Mouse (Mus musculus): ENCODE results near the gene Ccdc175.

Ccdc175 gene

DNA sequence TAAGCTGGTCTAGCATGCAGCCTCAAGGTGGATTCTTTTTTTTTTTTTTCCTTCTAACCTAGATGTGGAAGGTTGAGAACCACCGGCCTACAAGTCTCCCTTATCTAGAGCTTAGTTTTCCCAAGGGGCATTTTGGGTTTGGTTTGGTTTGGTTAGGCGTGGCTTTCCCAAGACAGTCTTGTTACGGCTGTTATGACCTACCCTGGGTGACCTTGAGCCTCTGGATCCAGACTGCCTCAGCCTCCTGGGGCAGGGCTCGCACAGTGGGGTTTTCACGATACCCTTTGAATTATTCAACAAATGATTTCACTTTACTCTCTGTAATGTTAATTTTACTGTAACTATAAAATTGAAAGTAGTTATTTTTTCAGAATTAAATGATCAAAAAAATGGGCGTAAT, 82.1 kb downstream of the Ccdc175 start:
- no peak for DNase-seq (ENCODE audit: low read depth, low spot score)

- no peak for DNase-seq (ENCODE audit: low read depth, low spot score)
Measured at GRCm38 (mm10) chr12:72096966-72097365, 87.9 kb downstream of the Ccdc175 start.

- DNase-seq (ENCODE audit: low read depth, low spot score), result no peak
Measured at GRCm38 (mm10) chr12:72089802-72090201, 95.0 kb downstream of the Ccdc175 start.

- DNase-seq (ENCODE audit: low read depth, low spot score), result no peak
Measured at GRCm38 (mm10) chr12:72086166-72086825, 98.5 kb downstream of the Ccdc175 start.

DNA sequence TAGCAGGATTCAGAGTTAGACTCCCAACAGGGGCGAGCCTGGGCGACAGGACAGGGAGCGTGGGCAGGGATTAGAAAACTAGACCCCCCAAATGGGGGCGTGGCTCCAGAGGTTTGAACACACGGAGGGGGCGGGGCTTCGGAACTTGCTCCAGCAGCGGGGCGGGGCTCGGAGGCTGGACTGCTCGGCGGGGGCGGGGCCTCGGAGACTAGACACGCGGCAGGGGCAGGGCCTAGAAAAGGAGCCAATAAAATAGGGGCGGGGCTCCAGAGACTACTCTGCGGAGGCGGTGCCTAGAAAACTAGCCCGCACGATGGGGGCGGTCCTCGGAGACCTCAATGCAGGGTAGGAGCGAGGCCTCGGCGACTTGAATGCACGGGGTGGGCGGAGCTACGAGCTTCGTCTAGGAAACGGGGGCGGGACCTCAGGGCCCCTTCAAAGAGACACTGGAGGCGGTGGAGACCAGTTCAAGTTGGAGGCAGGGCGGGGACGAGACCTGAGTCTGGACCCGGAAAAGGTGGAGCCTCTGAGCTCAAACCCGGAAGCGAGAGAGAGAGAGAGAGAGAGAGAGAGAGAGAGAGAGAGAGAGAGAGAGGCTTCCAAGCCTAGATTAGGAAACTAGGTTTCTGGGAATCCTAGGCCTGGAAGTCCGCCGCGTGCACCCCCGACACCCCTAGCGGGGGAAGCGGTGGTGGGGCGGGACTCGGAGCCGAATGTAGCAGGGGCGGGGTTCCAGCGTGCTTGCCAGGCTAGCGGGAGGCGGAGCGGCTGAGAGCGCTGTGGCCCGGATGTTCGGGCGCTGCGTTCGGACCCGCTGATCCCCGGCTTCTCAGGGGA, 99.3 kb downstream of the Ccdc175 start, which contains the start of the genes L3hypdh and Jkamp:
TSS of gene L3hypdh (minus strand) at position 111 of the 837 bp plus-strand sequence.
TSS of gene Jkamp (plus strand) at position 261 of the 837 bp plus-strand sequence.
- DNase-seq (ENCODE audit: low read depth, low spot score), result peak; percentile 100

DNA sequence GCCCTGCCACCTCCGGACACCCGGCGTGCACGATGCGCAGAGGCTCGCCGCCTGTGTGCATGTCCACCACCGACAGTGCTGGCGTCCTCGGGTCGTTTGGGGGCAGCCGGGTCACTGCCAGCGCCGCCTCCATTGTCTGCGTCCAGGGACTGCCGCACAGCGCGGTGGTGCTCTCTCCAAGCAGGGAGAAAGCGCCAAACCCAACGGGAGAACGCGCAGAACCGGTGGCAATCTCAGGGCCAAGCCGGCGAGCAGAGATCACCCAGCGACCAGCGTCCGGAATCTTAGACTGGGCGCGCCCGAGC, 99.9 kb downstream of the Ccdc175 start:
- no peak for DNase-seq (ENCODE audit: low read depth, low spot score)

DNA sequence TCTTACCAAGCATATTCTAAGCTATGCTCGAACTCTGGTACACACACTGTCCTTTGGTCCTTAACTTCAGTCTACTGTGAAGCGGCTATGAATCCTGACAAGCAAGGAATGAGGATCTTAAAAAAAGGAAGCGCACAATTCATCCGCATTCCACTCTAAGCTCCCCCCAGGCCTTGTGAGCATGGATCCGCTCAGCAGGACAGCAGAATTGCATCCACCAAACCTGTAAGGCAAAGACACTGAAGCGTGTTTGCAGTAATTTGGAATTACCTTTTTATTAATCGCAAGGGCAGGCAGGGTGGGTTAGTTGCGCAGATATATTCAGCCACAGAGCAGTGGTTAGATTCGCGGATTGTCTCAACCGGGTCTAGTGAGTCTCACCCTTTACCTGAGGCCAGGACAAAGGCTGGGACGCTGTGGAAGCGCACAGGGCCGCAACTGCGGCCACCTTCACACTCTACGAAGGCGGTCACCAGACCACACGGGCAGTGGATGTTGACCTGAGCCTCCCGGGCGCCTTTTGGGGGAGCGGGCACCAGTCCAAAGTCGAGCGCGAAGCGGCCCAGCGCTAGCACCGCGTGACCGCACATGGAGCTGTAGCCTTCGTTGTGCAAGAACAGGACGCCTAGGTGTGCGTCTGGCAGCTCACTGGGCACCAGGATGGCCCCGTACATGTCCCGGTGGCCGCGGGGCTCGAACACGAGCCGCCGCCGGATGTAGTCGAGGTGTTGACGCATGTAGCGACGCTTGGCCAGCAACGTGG, 100.4 kb downstream of the Ccdc175 start:
- no peak for DNase-seq (ENCODE audit: low read depth, low spot score)

DNA sequence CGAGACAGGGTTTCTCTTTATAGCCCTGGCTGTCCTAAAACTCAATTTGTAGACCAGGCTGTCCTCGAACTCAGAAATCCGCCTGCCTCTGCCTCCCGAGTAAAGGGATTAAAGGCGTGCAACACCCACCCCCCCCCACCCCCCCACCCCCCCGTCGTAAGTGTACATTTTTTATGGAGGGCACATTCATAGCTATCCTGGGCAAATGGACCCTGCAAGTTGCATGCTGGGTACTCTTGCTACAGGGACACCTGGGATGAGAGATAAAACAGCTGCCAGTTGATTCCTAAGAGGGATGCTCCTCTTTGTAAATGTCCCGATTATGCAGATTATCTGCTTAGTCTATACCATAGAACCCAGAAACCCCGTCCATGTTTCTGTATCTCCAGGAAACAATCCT, 101.6 kb downstream of the Ccdc175 start:
- DNase-seq (ENCODE audit: low read depth, low spot score), result no peak

DNA sequence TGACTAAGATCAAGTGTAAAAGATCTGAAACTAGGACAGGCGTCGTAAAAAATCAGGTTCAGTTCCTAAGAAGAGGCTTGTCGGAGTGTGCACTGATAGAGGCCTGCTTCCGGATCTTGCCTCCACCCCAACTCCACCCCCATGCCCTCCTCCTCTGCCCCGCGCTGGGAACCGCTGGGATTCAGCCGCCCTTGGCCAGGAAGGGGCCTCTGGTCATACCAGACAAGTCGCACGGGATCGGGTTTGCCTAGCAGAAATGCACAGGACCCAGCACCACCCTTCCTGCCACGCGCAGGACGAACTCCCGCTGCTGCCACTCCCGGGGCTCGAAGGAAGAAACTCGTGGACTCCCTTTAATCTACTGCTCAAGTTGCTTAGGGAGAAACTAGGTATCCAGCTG, 102.5 kb downstream of the Ccdc175 start:
- DNase-seq (ENCODE audit: low read depth, low spot score), result no peak

GRCm38 (mm10) chr12:72081961-72082360, 102.9 kb downstream of the Ccdc175 start:
- DNase-seq (ENCODE audit: low read depth, low spot score), result no peak

- no peak for DNase-seq (ENCODE audit: low read depth, low spot score)
Measured at GRCm38 (mm10) chr12:72078248-72078647, 106.6 kb downstream of the Ccdc175 start.

DNA sequence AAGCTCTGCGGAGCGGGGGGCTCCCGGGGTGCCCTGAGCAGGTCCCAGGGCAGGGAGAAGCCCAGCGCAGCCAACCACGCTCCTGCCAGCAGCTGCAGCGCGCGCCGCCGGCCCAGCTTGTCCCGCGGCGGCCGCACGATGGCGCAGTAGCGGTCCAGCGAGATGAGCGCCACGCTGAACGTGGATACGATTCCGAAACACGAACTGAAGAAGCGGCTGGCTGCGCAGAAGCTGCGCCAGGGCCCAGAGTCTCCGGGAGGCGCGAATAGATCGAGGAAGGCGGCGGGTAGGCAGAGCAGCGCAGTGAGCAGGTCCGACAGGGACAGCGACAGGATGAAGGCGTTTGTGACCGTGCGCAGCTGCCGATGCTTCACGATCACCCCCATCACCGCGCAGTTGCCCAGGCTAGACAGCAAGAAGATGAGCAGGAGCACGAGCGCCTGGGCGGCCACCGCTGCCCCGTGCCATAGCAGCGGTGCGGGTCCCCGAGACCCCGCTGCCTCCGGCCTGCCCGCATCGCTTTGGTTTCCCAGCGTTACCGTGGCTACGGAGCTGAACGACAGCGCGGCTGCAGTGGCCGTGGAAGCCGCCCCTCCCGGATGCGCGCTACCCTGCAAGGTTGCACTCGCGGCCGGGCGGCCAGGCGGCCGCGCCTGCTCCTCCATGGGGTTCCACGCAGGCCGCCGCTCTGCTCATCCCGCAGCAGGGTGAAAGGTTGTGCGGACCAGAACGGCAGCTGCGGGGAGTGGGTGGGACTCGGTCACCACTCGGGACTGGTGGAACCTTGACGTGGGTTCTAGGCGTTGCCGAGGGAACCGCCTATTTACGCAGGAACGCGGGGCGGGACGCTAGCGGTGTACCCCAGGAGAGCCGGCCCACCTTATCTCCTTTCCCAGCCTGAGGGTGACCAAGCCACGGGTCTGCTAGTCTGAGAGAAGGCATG, 114.2 kb downstream of the Ccdc175 start, which contains the start of gene Gpr135:
TSS of gene Gpr135 (minus strand) at position 799 of the 943 bp plus-strand sequence.
- peak; percentile 81 for DNase-seq (ENCODE audit: low read depth, low spot score)

DNA sequence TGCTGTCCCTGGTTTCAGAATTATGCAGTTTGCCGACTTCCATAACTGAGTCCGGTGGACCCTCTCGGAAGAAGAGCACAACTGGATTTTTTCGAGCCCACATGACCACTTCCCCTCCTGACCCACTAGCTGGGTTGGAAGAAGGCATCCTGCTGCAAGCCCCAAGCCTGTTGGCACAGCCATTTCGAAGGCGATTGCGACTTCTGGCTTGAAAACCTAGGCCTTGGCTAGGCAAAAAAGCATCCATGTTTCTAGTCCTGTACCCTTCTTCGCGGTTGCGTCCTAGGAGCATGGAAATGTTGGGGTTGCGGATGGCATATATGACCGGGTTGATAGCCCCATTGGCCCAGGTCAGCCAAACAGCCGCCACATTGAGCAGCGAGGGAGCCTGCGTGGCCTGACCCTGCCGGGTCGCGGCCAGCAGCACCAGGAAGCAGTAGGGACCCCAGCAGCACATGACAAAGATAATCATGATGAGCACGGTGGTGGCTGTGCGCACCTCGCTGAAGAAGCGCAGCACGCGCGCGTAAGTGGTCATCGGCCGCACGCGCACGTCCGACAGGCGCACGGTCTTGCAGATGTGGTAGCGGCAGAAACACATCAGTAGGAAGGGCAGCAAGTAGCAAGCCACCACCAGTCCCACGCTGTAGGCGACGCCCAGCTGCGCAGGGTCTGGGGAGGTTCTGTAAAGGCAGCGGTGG, 115.1 kb downstream of the Ccdc175 start:
- no peak for DNase-seq (ENCODE audit: low read depth, low spot score)

DNA sequence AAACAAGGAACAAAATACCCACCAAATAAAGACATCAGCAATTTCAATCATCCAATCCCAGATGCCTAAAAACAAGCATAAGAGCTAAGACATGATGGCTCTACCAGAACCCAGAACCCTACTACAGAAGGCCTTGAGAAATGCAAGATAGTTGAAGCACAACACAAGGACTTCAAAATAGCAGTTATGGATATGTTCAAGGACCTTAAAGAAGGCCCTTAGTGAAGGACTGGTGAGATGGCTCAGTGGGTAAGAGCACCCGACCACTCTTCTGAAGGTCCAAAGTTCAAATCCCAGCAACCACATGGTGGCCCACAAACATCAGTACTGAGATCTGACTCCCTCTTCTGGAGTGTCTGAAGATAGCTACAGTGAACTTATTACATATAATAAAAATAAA, 127.0 kb downstream of the Ccdc175 start:
- DNase-seq (ENCODE audit: low read depth, low spot score), result no peak

- DNase-seq (ENCODE audit: low read depth, low spot score), result no peak
Measured at GRCm38 (mm10) chr12:72053851-72054250, 131.0 kb downstream of the Ccdc175 start.

DNA sequence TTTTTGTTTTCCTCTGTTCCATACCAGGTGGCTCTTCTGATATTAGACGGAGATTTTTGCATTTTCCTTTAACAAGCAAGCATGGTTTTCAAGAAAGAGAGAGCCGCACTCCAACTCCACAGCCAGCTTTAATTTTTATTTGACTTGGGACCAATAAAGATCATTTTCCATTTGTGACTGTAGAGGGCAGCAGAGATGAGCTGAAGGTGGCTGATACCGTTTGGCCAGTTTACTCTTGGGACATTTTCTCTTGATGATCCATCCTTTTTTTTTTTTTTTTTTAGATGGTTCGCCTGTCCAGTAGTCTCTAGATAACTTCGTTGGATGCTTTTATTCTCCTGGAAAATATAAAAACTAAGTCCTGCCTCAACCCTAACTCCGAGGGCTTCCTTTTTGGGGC, 131.5 kb downstream of the Ccdc175 start:
- peak; percentile 11 for DNase-seq (ENCODE audit: low read depth, low spot score)

DNA sequence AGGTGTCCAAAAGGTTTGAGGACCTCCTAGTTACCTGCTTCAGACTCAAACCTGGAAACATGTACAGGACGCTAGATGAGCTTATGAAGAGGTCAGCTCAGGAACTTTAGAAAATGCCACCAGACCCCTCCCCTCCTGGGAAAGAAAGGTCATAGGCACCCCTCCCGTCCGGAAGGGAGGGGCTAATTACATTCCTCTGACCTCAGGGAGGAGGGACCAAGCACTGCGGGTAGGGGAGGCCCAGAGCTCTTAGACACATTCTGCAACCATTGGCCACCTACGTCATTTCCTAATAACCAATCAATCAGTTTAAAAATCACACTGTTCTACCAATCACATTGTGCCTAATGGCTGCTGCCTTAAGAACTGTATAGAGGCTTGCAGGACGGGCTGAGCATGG, 132.3 kb downstream of the Ccdc175 start:
- no peak for DNase-seq (ENCODE audit: low read depth, low spot score)

Measured in CD4-positive helper T cell, adult 2 months (primary cell).